Mouse (Mus musculus): ENCODE data around the gene Tmem9. TPM values are rescaled to one million over a fixed set of nuclear protein-coding genes. Genes with fewer than 3 reads are reported as not detected.

The Tmem9 gene
- total and polyA plus RNA-seq, 2 experiments from 2014 or later = 110 to 172 TPM

GRCm38 (mm10) chr1:136038746-136039538, 31.0 kb downstream of the Tmem9 start:
- Histone ChIP-seq H3K36me3 (ENCODE audit: insufficient read depth, low read length) (peaks cover 14% of the 10 kb centered on the region), H3K27me3 (ENCODE audit: insufficient read depth, low read length) (no peaks in the 10 kb centered on the region), H3K9me3 (ENCODE audit: low read length) (no peaks in the 10 kb centered on the region), H3K4me1 (ENCODE audit: insufficient read depth, low read length) (peaks cover 5% of the 10 kb centered on the region; the same call in 1 of the 2 replicates), H3K4me3 (ENCODE audit: low read depth, low read length) (no peak overlapping the region), H3K4me2 (ENCODE audit: low read depth, low read length, poor library complexity, severe bottlenecking) (no peak overlapping the region), H3K9ac (replicated peaks; ENCODE audit: low read length, poor library complexity, severe bottlenecking) (no peak overlapping the region), H3K27ac (ENCODE audit: low read depth, low read length) (no peak overlapping the region)
- DNase-seq (ENCODE audit: low spot score) (peak; percentile 43), ATAC-seq (ENCODE audit: low FRiP score) (no peak)
- 67% methylated on average over 5 of the region's 5 CpGs for WGBS
- TF ChIP-seq CTCF (IDR thresholded peaks at IDR 0.05) = no peak

- Histone ChIP-seq H3K4me1 (ENCODE audit: insufficient read depth, low read length) (peaks cover 5% of the 10 kb centered on the region; the same call in 1 of the 2 replicates), H3K9me3 (ENCODE audit: low read length) (no peaks in the 10 kb centered on the region), H3K27ac (ENCODE audit: low read depth, low read length) (no peak overlapping the region), H3K4me2 (ENCODE audit: low read depth, low read length, poor library complexity, severe bottlenecking) (no peak overlapping the region), H3K36me3 (ENCODE audit: insufficient read depth, low read length) (no peaks in the 10 kb centered on the region), H3K9ac (replicated peaks; ENCODE audit: low read length, poor library complexity, severe bottlenecking) (no peak overlapping the region), H3K27me3 (ENCODE audit: insufficient read depth, low read length) (no peaks in the 10 kb centered on the region), H3K4me3 (ENCODE audit: low read depth, low read length) (no peak overlapping the region)
- no peak for ATAC-seq (ENCODE audit: low FRiP score)
- 18% methylated on average over 11 of the region's 11 CpGs for WGBS
- TF ChIP-seq CTCF (IDR thresholded peaks at IDR 0.05) = no peak
- no peak for DNase-seq (ENCODE audit: low spot score)
Measured at GRCm38 (mm10) chr1:136040452-136040851, 32.5 kb downstream of the Tmem9 start.

GRCm38 (mm10) chr1:136040874-136041273, 32.9 kb downstream of the Tmem9 start:
- ATAC-seq (ENCODE audit: low FRiP score) = no peak

DNA sequence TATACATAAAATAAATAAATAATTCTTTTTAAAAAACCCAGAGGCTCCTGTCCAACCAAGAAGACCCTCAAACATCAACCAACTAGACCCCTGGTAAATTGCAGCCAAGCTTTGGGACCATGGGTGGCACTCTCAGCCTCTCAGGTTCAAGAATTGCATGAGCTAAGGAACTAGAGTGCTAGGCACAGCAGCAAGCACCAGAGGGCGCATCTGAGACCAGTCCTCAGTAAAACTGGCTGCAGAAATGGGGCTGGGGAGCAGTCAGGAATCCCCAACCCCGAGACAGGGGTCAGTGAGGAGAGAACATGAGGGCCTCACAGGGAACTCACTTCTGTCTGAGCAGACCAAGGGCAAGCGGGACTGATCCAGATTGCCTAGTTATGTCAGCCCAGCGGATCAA, 37.8 kb downstream of the Tmem9 start:
- Histone ChIP-seq H3K4me3 (ENCODE audit: low read depth, low read length) (no peak overlapping the region), H3K9me3 (ENCODE audit: low read length) (no peaks in the 10 kb centered on the region), H3K27ac (ENCODE audit: low read depth, low read length) (no peak overlapping the region), H3K9ac (replicated peaks; ENCODE audit: low read length, poor library complexity, severe bottlenecking) (no peak overlapping the region), H3K4me1 (ENCODE audit: insufficient read depth, low read length) (peaks cover 4% of the 10 kb centered on the region; the same call in 1 of the 2 replicates), H3K36me3 (ENCODE audit: insufficient read depth, low read length) (no peaks in the 10 kb centered on the region), H3K27me3 (ENCODE audit: insufficient read depth, low read length) (peaks cover 12% of the 10 kb centered on the region), H3K4me2 (ENCODE audit: low read depth, low read length, poor library complexity, severe bottlenecking) (no peak overlapping the region)
- 19% methylated on average over 4 of the region's 4 CpGs for WGBS
- ATAC-seq (ENCODE audit: low FRiP score) = no peak
- TF ChIP-seq CTCF (IDR thresholded peaks at IDR 0.05) = peak; percentile 85
- DNase-seq (ENCODE audit: low spot score) = peak; percentile 83

More at GRCm38 (mm10) chr1:136040874-136041273, 32.9 kb downstream of the Tmem9 start:
- H3K36me3 ChIP-seq (ENCODE audit: insufficient read depth, low read length) = no peaks in the 10 kb centered on the region
- peaks cover 5% of the 10 kb centered on the region; the same call in 1 of the 2 replicates for H3K4me1 ChIP-seq (ENCODE audit: insufficient read depth, low read length)
- H3K4me3 ChIP-seq (ENCODE audit: low read depth, low read length) = no peak overlapping the region
- 25% methylated on average over 4 of the region's 4 CpGs for WGBS
- H3K27ac ChIP-seq (ENCODE audit: low read depth, low read length) = no peak overlapping the region
- no peaks in the 10 kb centered on the region for H3K9me3 ChIP-seq (ENCODE audit: low read length)
- H3K4me2 ChIP-seq (ENCODE audit: low read depth, low read length, poor library complexity, severe bottlenecking) = no peak overlapping the region
- peak; percentile 47 for DNase-seq (ENCODE audit: low spot score)
- H3K27me3 ChIP-seq (ENCODE audit: insufficient read depth, low read length) = no peaks in the 10 kb centered on the region
- no peak for TF ChIP-seq CTCF (IDR thresholded peaks at IDR 0.05)
- H3K9ac ChIP-seq (replicated peaks; ENCODE audit: low read length, poor library complexity, severe bottlenecking) = no peak overlapping the region

DNA sequence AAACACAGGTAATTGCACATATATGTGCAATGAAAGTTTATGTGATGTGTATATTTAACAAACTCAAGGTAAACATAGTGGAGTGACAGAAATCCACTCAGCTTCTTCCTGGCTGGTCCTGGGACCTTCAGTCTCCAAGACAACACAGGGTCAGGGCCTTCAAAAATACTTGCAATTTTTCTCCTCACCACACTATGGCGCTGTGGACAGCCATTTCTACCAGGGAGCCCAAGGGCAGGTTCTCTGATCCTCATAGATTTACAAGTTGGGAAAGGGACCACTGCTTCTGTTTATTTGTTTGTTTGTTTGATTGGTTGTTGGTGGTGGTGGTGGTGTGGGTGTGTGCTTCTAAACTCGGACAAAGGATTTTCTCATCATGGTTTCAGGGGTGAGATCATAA, 39.5 kb downstream of the Tmem9 start:
- no peak for ATAC-seq (ENCODE audit: low FRiP score)
- peak; percentile 76 for TF ChIP-seq CTCF (IDR thresholded peaks at IDR 0.05)
- peak; percentile 51 for DNase-seq (ENCODE audit: low spot score)
- WGBS = 9% methylated on average over 2 of the region's 2 CpGs
- H3K4me2 ChIP-seq (ENCODE audit: low read depth, low read length, poor library complexity, severe bottlenecking) = no peak overlapping the region
- peaks cover 18% of the 10 kb centered on the region for H3K27me3 ChIP-seq (ENCODE audit: insufficient read depth, low read length)
- H3K4me3 ChIP-seq (ENCODE audit: low read depth, low read length) = no peak overlapping the region
- no peaks in the 10 kb centered on the region for H3K36me3 ChIP-seq (ENCODE audit: insufficient read depth, low read length)
- no peak overlapping the region for H3K9ac ChIP-seq (replicated peaks; ENCODE audit: low read length, poor library complexity, severe bottlenecking)
- H3K4me1 ChIP-seq (ENCODE audit: insufficient read depth, low read length) = no peaks in the 10 kb centered on the region
- H3K27ac ChIP-seq (ENCODE audit: low read depth, low read length) = no peak overlapping the region
- H3K9me3 ChIP-seq (ENCODE audit: low read length) = no peaks in the 10 kb centered on the region

DNA sequence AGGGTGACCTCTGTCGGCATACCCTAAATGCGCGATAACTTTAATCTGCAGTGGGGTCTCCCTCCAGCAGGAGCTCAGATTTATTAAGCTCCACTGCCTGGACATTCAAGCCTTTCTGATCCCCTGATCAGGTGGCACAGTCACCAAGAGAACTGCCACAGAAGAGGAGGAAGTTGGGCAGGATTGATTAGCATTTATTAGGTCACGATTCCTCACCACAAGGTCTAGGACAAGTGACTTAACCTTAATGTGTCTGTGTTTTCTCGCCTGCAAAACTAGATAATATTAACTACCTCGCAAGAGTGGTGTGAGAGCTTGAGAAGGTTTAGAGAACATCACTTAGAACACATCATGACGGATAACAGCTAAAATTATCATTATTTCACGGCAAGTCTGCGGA, 39.9 kb downstream of the Tmem9 start:
- Histone ChIP-seq H3K27me3 (ENCODE audit: insufficient read depth, low read length) (peaks cover 19% of the 10 kb centered on the region), H3K9ac (replicated peaks; ENCODE audit: low read length, poor library complexity, severe bottlenecking) (no peak overlapping the region), H3K36me3 (ENCODE audit: insufficient read depth, low read length) (no peaks in the 10 kb centered on the region), H3K27ac (ENCODE audit: low read depth, low read length) (no peak overlapping the region), H3K4me2 (ENCODE audit: low read depth, low read length, poor library complexity, severe bottlenecking) (no peak overlapping the region), H3K4me1 (ENCODE audit: insufficient read depth, low read length) (no peaks in the 10 kb centered on the region), H3K4me3 (ENCODE audit: low read depth, low read length) (no peak overlapping the region), H3K9me3 (ENCODE audit: low read length) (no peaks in the 10 kb centered on the region)
- TF ChIP-seq CTCF (IDR thresholded peaks at IDR 0.05) = no peak
- ATAC-seq (ENCODE audit: low FRiP score) (no peak), DNase-seq (ENCODE audit: low spot score) (no peak)
- 73% methylated on average over 9 of the region's 9 CpGs for WGBS
